Mouse (Mus musculus): ENCODE measurements at regions not wholly inside any gene's neighbourhood (a gene's known extent, or its start where the extent isn't known, plus 50 kb on each side); places are given as distances from the start of the nearest gene placed in this dataset.

- no peak overlapping the region for H3K4me2 ChIP-seq (ENCODE audit: low read length)
- no peaks in the 10 kb centered on the region for H3K9me3 ChIP-seq (ENCODE audit: control insufficient read depth, low read length)
- H3K36me3 ChIP-seq (ENCODE audit: control insufficient read depth, insufficient read depth, low read length): no peaks in the 10 kb centered on the region
- no peak for ATAC-seq
- 68% methylated on average over 3 of the region's 3 CpGs for WGBS
- no peaks in the 10 kb centered on the region for H3K4me1 ChIP-seq (ENCODE audit: control insufficient read depth, insufficient read depth, low read depth, low read length)
- H3K27ac ChIP-seq (ENCODE audit: low read depth, low read length): no peak overlapping the region
- H3K4me3 ChIP-seq (ENCODE audit: low read length): no peak overlapping the region
- H3K9ac ChIP-seq (ENCODE audit: low read depth, low read length): no peak overlapping the region
- H3K27me3 ChIP-seq (replicated peaks; ENCODE audit: control insufficient read depth, insufficient read depth, low read length): no peaks in the 10 kb centered on the region
Measured at GRCm38 (mm10) chr1:35827471-35827870, 240.7 kb upstream of the Hs6st1 start.

DNA sequence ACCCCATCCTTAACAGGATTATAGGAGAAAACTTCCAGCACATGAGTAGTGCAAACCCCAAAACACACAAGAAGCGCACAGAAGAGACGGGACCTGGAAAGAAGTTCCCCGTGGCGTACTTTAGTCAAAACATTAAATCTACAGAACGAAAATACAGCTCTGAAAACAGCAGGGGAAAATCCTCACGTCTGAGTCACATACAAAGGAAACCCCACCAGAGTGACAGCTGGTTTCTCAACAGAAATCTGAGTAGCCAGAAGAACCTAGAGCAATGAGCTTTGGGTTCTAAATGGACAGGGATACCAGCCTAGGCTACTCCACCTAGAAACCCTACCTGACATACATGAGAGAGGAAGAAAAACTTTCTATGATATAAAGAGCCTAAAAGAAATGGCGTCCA lies 234.0 kb upstream of the Hs6st1 start:
- WGBS: 81% methylated on average over 7 of the region's 7 CpGs
- Histone ChIP-seq H3K9me3 (ENCODE audit: control insufficient read depth, low read length) (no peaks in the 10 kb centered on the region), H3K9ac (ENCODE audit: low read depth, low read length) (no peak overlapping the region), H3K27ac (ENCODE audit: low read depth, low read length) (no peak overlapping the region), H3K4me1 (ENCODE audit: control insufficient read depth, insufficient read depth, low read depth, low read length) (no peaks in the 10 kb centered on the region), H3K27me3 (replicated peaks; ENCODE audit: control insufficient read depth, insufficient read depth, low read length) (no peaks in the 10 kb centered on the region), H3K36me3 (ENCODE audit: control insufficient read depth, insufficient read depth, low read length) (no peaks in the 10 kb centered on the region), H3K4me3 (ENCODE audit: low read length) (no peak overlapping the region), H3K4me2 (ENCODE audit: low read length) (no peak overlapping the region)
- no peak for ATAC-seq

- no peaks in the 10 kb centered on the region for H3K36me3 ChIP-seq (ENCODE audit: control insufficient read depth, insufficient read depth, low read length)
- no peak overlapping the region for H3K9ac ChIP-seq (ENCODE audit: low read depth, low read length)
- no peak for ATAC-seq
- H3K4me3 ChIP-seq (ENCODE audit: low read length): no peak overlapping the region
- 87% methylated on average over 5 of the region's 5 CpGs for WGBS
- no peak overlapping the region for H3K4me2 ChIP-seq (ENCODE audit: low read length)
- no peaks in the 10 kb centered on the region for H3K27me3 ChIP-seq (replicated peaks; ENCODE audit: control insufficient read depth, insufficient read depth, low read length)
- H3K9me3 ChIP-seq (ENCODE audit: control insufficient read depth, low read length): no peaks in the 10 kb centered on the region
- H3K4me1 ChIP-seq (ENCODE audit: control insufficient read depth, insufficient read depth, low read depth, low read length): no peaks in the 10 kb centered on the region
- H3K27ac ChIP-seq (ENCODE audit: low read depth, low read length): no peak overlapping the region
Measured at GRCm38 (mm10) chr1:35836552-35836951, 231.6 kb upstream of the Hs6st1 start.

DNA sequence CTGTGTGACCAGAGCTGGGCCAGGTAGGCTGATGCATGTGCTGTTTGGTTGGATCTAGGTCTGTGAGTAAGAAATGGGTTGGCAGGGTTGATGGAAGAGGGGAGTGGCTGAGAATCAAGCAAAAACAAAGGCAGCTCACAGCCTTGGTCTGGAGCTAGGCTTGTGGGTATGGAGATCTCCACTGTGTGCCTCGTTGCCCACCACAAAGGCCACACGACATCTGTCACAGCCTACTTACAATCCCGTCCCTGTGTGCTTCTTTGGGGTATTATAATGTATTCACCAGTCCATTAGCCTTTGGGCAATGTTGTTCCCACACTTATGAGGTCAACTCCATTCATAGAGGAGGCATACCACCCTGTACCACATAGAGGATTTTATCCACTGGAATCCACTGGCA lies 229.6 kb upstream of the Hs6st1 start:
- WGBS: 78% methylated on average over 3 of the region's 3 CpGs
- no peak overlapping the region for H3K4me2 ChIP-seq (ENCODE audit: low read length)
- H3K9me3 ChIP-seq (ENCODE audit: control insufficient read depth, low read length): no peaks in the 10 kb centered on the region
- H3K4me1 ChIP-seq (ENCODE audit: control insufficient read depth, insufficient read depth, low read depth, low read length): no peaks in the 10 kb centered on the region
- no peak overlapping the region for H3K4me3 ChIP-seq (ENCODE audit: low read length)
- no peaks in the 10 kb centered on the region for H3K27me3 ChIP-seq (replicated peaks; ENCODE audit: control insufficient read depth, insufficient read depth, low read length)
- no peak for ATAC-seq
- H3K36me3 ChIP-seq (ENCODE audit: control insufficient read depth, insufficient read depth, low read length): no peaks in the 10 kb centered on the region
- no peak overlapping the region for H3K27ac ChIP-seq (ENCODE audit: low read depth, low read length)
- H3K9ac ChIP-seq (ENCODE audit: low read depth, low read length): no peak overlapping the region

DNA sequence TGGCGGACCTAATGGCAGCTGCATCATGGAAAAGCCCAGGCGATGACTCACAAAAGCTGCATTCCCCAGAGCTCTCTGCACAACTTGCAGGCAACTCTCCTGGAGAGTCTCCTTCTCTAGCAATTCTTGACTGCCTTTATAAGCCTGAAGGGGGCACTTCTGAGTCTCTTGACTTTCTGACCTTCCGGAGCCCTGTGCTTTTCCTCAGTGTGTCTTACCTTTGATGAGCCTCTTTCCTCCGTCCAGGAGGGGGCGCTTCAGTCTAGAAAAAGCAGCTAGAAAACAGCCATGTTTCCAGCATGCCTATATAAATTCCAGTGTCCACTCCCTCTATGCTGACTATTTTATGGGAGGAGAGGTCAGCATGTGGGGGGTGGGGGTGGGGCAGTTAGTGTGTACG lies 228.8 kb upstream of the Hs6st1 start:
- Histone ChIP-seq H3K9ac (ENCODE audit: low read depth, low read length) (no peak overlapping the region), H3K9me3 (ENCODE audit: control insufficient read depth, low read length) (no peaks in the 10 kb centered on the region), H3K27ac (ENCODE audit: low read depth, low read length) (no peak overlapping the region), H3K4me1 (ENCODE audit: control insufficient read depth, insufficient read depth, low read depth, low read length) (no peaks in the 10 kb centered on the region), H3K4me3 (ENCODE audit: low read length) (no peak overlapping the region), H3K27me3 (replicated peaks; ENCODE audit: control insufficient read depth, insufficient read depth, low read length) (no peaks in the 10 kb centered on the region), H3K4me2 (ENCODE audit: low read length) (no peak overlapping the region), H3K36me3 (ENCODE audit: control insufficient read depth, insufficient read depth, low read length) (no peaks in the 10 kb centered on the region)
- no peak for ATAC-seq
- WGBS: 72% methylated on average over 6 of the region's 6 CpGs

GRCm38 (mm10) chr1:35841626-35842025 lies 226.6 kb upstream of the Hs6st1 start:
- Histone ChIP-seq H3K9me3 (ENCODE audit: control insufficient read depth, low read length) (no peaks in the 10 kb centered on the region), H3K27me3 (replicated peaks; ENCODE audit: control insufficient read depth, insufficient read depth, low read length) (no peaks in the 10 kb centered on the region), H3K36me3 (ENCODE audit: control insufficient read depth, insufficient read depth, low read length) (no peaks in the 10 kb centered on the region), H3K9ac (ENCODE audit: low read depth, low read length) (no peak overlapping the region), H3K4me2 (ENCODE audit: low read length) (no peak overlapping the region), H3K4me1 (ENCODE audit: control insufficient read depth, insufficient read depth, low read depth, low read length) (no peaks in the 10 kb centered on the region), H3K27ac (ENCODE audit: low read depth, low read length) (no peak overlapping the region), H3K4me3 (ENCODE audit: low read length) (no peak overlapping the region)
- WGBS: 90% methylated on average over 2 of the region's 2 CpGs
- ATAC-seq: no peak

DNA sequence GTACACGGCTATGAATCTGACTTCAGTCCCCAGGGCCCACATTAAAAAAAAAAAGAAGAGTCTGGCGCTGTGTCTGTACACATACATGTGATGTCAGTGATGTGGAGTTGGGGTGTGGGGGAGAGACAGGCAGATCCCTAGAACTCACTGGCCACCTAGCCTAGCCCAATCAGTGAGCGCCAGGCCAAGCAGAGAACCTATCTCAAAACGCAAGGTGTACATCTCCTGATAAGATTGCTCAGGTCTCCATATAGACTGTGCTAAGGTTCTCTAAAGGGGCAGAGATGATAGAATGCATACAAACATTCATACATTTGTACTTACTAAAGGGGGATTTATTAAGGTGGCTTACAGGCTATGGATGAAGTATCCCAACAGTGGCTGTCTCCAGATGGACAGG lies 225.5 kb upstream of the Hs6st1 start:
- no peaks in the 10 kb centered on the region for H3K9me3 ChIP-seq (ENCODE audit: control insufficient read depth, low read length)
- no peak overlapping the region for H3K9ac ChIP-seq (ENCODE audit: low read depth, low read length)
- no peak overlapping the region for H3K27ac ChIP-seq (ENCODE audit: low read depth, low read length)
- H3K27me3 ChIP-seq (replicated peaks; ENCODE audit: control insufficient read depth, insufficient read depth, low read length): no peaks in the 10 kb centered on the region
- no peak overlapping the region for H3K4me3 ChIP-seq (ENCODE audit: low read length)
- 92% methylated on average over 4 of the region's 4 CpGs for WGBS
- no peak overlapping the region for H3K4me2 ChIP-seq (ENCODE audit: low read length)
- ATAC-seq: no peak
- H3K4me1 ChIP-seq (ENCODE audit: control insufficient read depth, insufficient read depth, low read depth, low read length): no peaks in the 10 kb centered on the region
- no peaks in the 10 kb centered on the region for H3K36me3 ChIP-seq (ENCODE audit: control insufficient read depth, insufficient read depth, low read length)

- H3K4me1 ChIP-seq (ENCODE audit: control insufficient read depth, insufficient read depth, low read depth, low read length): no peaks in the 10 kb centered on the region
- H3K4me3 ChIP-seq (ENCODE audit: low read length): no peak overlapping the region
- no peak overlapping the region for H3K27ac ChIP-seq (ENCODE audit: low read depth, low read length)
- no peaks in the 10 kb centered on the region for H3K27me3 ChIP-seq (replicated peaks; ENCODE audit: control insufficient read depth, insufficient read depth, low read length)
- H3K9ac ChIP-seq (ENCODE audit: low read depth, low read length): no peak overlapping the region
- H3K9me3 ChIP-seq (ENCODE audit: control insufficient read depth, low read length): no peaks in the 10 kb centered on the region
- ATAC-seq: no peak
- 90% methylated on average over 3 of the region's 3 CpGs for WGBS
- H3K36me3 ChIP-seq (ENCODE audit: control insufficient read depth, insufficient read depth, low read length): no peaks in the 10 kb centered on the region
- H3K4me2 ChIP-seq (ENCODE audit: low read length): no peak overlapping the region
Measured at GRCm38 (mm10) chr1:35843566-35843965, 224.6 kb upstream of the Hs6st1 start.

- H3K9ac ChIP-seq (ENCODE audit: low read depth, low read length): no peak overlapping the region
- no peaks in the 10 kb centered on the region for H3K9me3 ChIP-seq (ENCODE audit: control insufficient read depth, low read length)
- H3K27ac ChIP-seq (ENCODE audit: low read depth, low read length): no peak overlapping the region
- no peak for ATAC-seq
- no peaks in the 10 kb centered on the region; the same call in 1 of the 2 replicates for H3K4me1 ChIP-seq (ENCODE audit: control insufficient read depth, insufficient read depth, low read depth, low read length)
- H3K36me3 ChIP-seq (ENCODE audit: control insufficient read depth, insufficient read depth, low read length): no peaks in the 10 kb centered on the region
- H3K4me3 ChIP-seq (ENCODE audit: low read length): no peak overlapping the region
- no peak overlapping the region for H3K4me2 ChIP-seq (ENCODE audit: low read length)
- no peaks in the 10 kb centered on the region for H3K27me3 ChIP-seq (replicated peaks; ENCODE audit: control insufficient read depth, insufficient read depth, low read length)
- 62% methylated on average over 11 of the region's 11 CpGs for WGBS
Measured at GRCm38 (mm10) chr1:35846224-35846936, 221.8 kb upstream of the Hs6st1 start.

All from hindbrain, embryonic 16.5 days (tissue).